Mouse (Mus musculus): ENCODE measurements around the gene Krtap5-3. TPM values are rescaled to one million over a fixed set of nuclear protein-coding genes. Genes with fewer than 3 reads are reported as not detected.
A peak's percentile ranks its signal among the peaks of the same experiment; 100 is the strongest.
"Not testable (repeated sequence)": the region's sequence is repeated elsewhere in the genome, so short reads cannot be mapped to it uniquely, and the experiment has no call there.

Gene Krtap5-3
- polyA plus RNA-seq, 1 experiment from 2014 or later = not detected

DNA sequence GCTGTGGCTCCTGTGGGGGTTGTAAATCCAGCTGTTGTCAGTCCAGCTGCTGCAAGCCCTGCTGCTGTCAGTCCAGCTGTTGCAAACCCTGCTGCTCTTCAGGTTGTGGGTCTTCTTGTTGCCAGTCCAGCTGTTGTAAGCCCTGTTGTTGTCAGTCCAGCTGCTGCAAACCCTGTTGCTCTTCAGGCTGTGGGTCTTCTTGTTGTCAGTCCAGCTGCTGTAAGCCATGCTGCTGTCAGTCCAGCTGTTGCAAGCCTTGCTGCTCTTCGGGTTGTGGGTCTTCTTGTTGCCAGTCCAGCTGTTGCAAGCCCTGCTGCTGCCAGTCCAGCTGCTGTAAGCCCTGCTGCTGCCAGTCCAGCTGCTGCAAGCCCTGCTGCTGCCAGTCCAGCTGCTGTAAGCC, 11.0 kb downstream of the Krtap5-3 start:
- not testable (repeated sequence) for H3K9ac ChIP-seq (replicated peaks; ENCODE audit: low read length); H3K4me2 ChIP-seq (ENCODE audit: low read depth, low read length); ATAC-seq (replicated peaks; ENCODE audit: insufficient number of reproducible peaks, low FRiP score, low TSS enrichment, low read depth); H3K27ac ChIP-seq (replicated peaks; ENCODE audit: low read depth, low read length); H3K27me3 ChIP-seq (ENCODE audit: control insufficient read depth, insufficient read depth, low read length); DNase-seq (ENCODE audit: low spot score); H3K36me3 ChIP-seq (replicated peaks; ENCODE audit: control insufficient read depth, insufficient read depth, low read depth, low read length); H3K4me1 ChIP-seq (ENCODE audit: control insufficient read depth, insufficient read depth, low read length); H3K4me3 ChIP-seq (ENCODE audit: low read depth, low read length); H3K9me3 ChIP-seq (replicated peaks; ENCODE audit: control insufficient read depth, low read length)
- WGBS = 80% methylated on average over 1 of the region's 1 CpGs

DNA sequence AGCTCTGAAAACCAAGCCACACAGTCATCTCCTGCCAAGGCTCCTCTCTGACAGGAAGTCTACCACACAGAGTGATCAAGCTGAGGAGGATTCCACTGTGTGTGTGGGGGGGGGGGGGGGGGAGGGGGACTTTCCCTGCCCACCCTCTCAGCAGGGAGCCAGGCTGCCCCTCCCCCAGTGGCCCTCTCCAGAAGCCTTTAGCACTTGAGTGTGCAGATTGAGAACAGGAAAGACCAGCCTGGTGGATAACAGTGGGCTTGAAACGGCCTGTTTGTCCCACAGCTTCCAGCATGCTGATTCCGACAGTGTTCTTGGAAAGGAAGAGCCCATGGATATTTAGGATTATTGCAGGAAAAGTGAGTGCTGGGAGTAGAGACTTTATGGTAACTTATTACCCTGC, 23.4 kb downstream of the Krtap5-3 start:
- 39% methylated on average over 2 of the region's 2 CpGs for WGBS
- Histone ChIP-seq H3K9me3 (replicated peaks; ENCODE audit: control insufficient read depth, low read length) (no peaks in the 10 kb centered on the region), H3K4me1 (ENCODE audit: control insufficient read depth, insufficient read depth, low read length) (no peaks in the 10 kb centered on the region), H3K27ac (replicated peaks; ENCODE audit: low read depth, low read length) (no peak overlapping the region), H3K36me3 (replicated peaks; ENCODE audit: control insufficient read depth, insufficient read depth, low read depth, low read length) (no peaks in the 10 kb centered on the region), H3K9ac (replicated peaks; ENCODE audit: low read length) (no peak overlapping the region), H3K4me3 (ENCODE audit: low read depth, low read length) (no peak overlapping the region), H3K4me2 (ENCODE audit: low read depth, low read length) (no peak overlapping the region), H3K27me3 (ENCODE audit: control insufficient read depth, insufficient read depth, low read length) (no peaks in the 10 kb centered on the region)
- peak; percentile 21 for DNase-seq (ENCODE audit: low spot score)
- ATAC-seq (replicated peaks; ENCODE audit: insufficient number of reproducible peaks, low FRiP score, low TSS enrichment, low read depth) = no peak

DNA sequence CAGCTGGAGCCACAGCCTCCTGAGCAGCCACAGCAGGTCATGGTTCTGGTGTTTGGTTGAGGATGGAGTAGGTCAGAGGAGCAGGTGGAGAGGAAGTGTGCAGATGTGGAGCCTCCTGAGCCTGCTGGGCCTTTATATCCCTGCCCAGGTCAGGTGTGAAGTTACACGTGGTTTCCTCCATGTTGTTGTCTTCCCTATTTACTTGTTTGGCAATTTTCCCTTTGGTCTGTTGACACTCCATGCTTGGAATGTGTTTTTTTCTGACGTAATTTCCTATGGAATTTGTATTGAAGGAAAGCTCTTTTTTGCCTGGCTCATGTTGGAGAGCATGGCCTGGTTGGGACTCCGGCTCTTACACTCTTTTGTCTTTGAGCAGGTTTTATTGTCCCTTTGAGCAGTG, 28.7 kb downstream of the Krtap5-3 start, which contains the start of gene Krtap5-5:
Gene Krtap5-5, minus strand, starts transcription at position 101 of the 400 bp plus-strand sequence.
- H3K9ac ChIP-seq (replicated peaks; ENCODE audit: low read length); H3K4me3 ChIP-seq (ENCODE audit: low read depth, low read length); DNase-seq (ENCODE audit: low spot score); H3K36me3 ChIP-seq (replicated peaks; ENCODE audit: control insufficient read depth, insufficient read depth, low read depth, low read length); H3K9me3 ChIP-seq (replicated peaks; ENCODE audit: control insufficient read depth, low read length); ATAC-seq (replicated peaks; ENCODE audit: insufficient number of reproducible peaks, low FRiP score, low TSS enrichment, low read depth); H3K27ac ChIP-seq (replicated peaks; ENCODE audit: low read depth, low read length); H3K4me2 ChIP-seq (ENCODE audit: low read depth, low read length); H3K4me1 ChIP-seq (ENCODE audit: control insufficient read depth, insufficient read depth, low read length); H3K27me3 ChIP-seq (ENCODE audit: control insufficient read depth, insufficient read depth, low read length): not testable (repeated sequence)
- 58% methylated on average over 3 of the region's 3 CpGs for WGBS

DNA sequence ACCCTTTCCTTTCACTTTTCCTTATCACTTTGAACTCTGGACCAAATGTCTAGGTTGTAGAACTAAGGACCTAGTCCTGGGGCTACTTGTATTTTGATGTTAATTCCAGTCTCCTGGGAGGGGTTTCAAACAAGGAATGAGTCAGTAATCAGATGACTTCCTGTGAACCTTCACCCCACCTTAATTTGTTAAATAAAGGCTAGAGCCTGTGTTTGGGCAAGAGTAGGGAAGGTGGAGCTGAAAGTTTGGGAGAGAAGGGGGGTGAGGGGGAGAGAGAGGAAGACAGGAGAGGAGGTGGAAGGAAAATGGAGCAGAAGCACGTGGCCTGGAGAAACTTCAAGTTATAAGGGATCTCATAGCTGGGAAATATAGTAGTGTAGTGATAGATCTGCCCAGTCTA, 30.4 kb downstream of the Krtap5-3 start:
- Histone ChIP-seq H3K36me3 (replicated peaks; ENCODE audit: control insufficient read depth, insufficient read depth, low read depth, low read length) (no peaks in the 10 kb centered on the region), H3K9me3 (replicated peaks; ENCODE audit: control insufficient read depth, low read length) (no peaks in the 10 kb centered on the region)
- ATAC-seq (replicated peaks; ENCODE audit: insufficient number of reproducible peaks, low FRiP score, low TSS enrichment, low read depth) = no peak

DNA sequence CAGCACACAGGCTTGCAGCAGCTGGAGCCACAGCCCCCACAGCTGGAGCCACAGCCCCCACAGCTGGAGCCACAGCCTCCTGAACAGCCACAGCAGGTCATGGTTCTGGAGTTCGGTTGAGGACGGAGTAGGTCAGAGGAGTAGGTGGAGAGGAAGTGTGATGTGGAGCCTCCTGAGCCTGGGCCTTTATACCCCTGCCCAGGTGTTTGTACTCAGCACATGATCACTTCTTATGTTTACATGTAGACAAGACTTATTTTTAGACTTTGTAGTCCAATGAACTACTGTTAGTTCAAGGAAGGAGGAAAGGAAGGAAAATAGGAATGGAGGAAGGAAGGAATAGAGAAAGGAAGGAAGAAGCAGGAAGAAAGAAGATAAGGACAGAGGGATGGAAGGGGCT, 39.8 kb downstream of the Krtap5-3 start, which contains the start of gene Gm40460:
Gene Gm40460, minus strand, starts transcription at position 101 of the 400 bp plus-strand sequence.
- DNase-seq (ENCODE audit: low spot score) (no peak), ATAC-seq (replicated peaks; ENCODE audit: insufficient number of reproducible peaks, low FRiP score, low TSS enrichment, low read depth) (no peak)
- no peaks in the 10 kb centered on the region for H3K9me3 ChIP-seq (replicated peaks; ENCODE audit: control insufficient read depth, low read length)
- no peaks in the 10 kb centered on the region for H3K4me1 ChIP-seq (ENCODE audit: control insufficient read depth, insufficient read depth, low read length)
- H3K36me3 ChIP-seq (replicated peaks; ENCODE audit: control insufficient read depth, insufficient read depth, low read depth, low read length) = no peaks in the 10 kb centered on the region
- H3K9ac ChIP-seq (replicated peaks; ENCODE audit: low read length) = no peak within 1 kb of the TSS
- no peaks in the 10 kb centered on the region for H3K27me3 ChIP-seq (ENCODE audit: control insufficient read depth, insufficient read depth, low read length)
- WGBS = 38% methylated on average over 2 of the region's 2 CpGs
- H3K4me2 ChIP-seq (ENCODE audit: low read depth, low read length) = no peak within 1 kb of the TSS
- no peak within 1 kb of the TSS for H3K4me3 ChIP-seq (ENCODE audit: low read depth, low read length)
- no peak within 1 kb of the TSS for H3K27ac ChIP-seq (replicated peaks; ENCODE audit: low read depth, low read length)

More for the DNA sequence above, 30.4 kb downstream of the Krtap5-3 start:
- Histone ChIP-seq H3K4me1 (ENCODE audit: control insufficient read depth, insufficient read depth, low read length) (no peaks in the 10 kb centered on the region), H3K27ac (replicated peaks; ENCODE audit: low read depth, low read length) (no peak overlapping the region), H3K4me3 (ENCODE audit: low read depth, low read length) (no peak overlapping the region), H3K9ac (replicated peaks; ENCODE audit: low read length) (no peak overlapping the region), H3K27me3 (ENCODE audit: control insufficient read depth, insufficient read depth, low read length) (no peaks in the 10 kb centered on the region), H3K4me2 (ENCODE audit: low read depth, low read length) (no peak overlapping the region)
- no peak for DNase-seq (ENCODE audit: low spot score)
- WGBS = 15% methylated on average over 1 of the region's 1 CpGs

DNA sequence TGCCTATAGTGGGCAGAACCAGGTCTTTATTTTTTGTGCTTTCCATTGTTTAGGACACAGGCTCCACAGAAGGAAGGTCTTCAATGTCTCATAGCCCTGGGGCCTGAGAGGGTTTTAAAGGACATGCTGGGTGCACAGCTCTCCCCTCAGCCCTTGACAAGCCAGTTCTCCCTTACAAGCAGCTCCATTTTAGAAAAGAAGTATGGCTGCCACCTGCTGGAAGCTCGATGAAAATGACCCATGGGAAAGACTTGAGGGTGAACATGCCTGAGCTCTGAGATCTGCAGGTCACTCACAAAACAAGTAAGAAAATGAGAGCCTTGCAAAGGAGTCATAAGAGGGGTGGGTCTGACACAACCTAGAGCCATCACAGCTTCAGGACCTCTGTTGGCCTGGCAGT, 48.7 kb downstream of the Krtap5-3 start:
- H3K4me2 ChIP-seq (ENCODE audit: low read depth, low read length) = no peak overlapping the region
- DNase-seq (ENCODE audit: low spot score) (peak; percentile 67), ATAC-seq (replicated peaks; ENCODE audit: insufficient number of reproducible peaks, low FRiP score, low TSS enrichment, low read depth) (no peak)
- WGBS = 0% methylated on average over 1 of the region's 1 CpGs
- H3K9ac ChIP-seq (replicated peaks; ENCODE audit: low read length) = no peak overlapping the region
- H3K9me3 ChIP-seq (replicated peaks; ENCODE audit: control insufficient read depth, low read length) = no peaks in the 10 kb centered on the region
- H3K27ac ChIP-seq (replicated peaks; ENCODE audit: low read depth, low read length) = no peak overlapping the region
- H3K27me3 ChIP-seq (ENCODE audit: control insufficient read depth, insufficient read depth, low read length) = no peaks in the 10 kb centered on the region
- H3K4me1 ChIP-seq (ENCODE audit: control insufficient read depth, insufficient read depth, low read length) = no peaks in the 10 kb centered on the region
- no peaks in the 10 kb centered on the region for H3K36me3 ChIP-seq (replicated peaks; ENCODE audit: control insufficient read depth, insufficient read depth, low read depth, low read length)
- no peak overlapping the region for H3K4me3 ChIP-seq (ENCODE audit: low read depth, low read length)

Other genes with a start within 250 kb of the Krtap5-3 start
- gene Mob2, start 140.3 kb upstream of the Krtap5-3 start, polyA plus RNA-seq (2014; fragmentation: Nextera tagmentation; extraction: Ambion mirVana) = 60.2 and 62.9 TPM in 2 replicates
- gene Dusp8, start 105.5 kb upstream of the Krtap5-3 start, polyA plus RNA-seq (2014; fragmentation: Nextera tagmentation; extraction: Ambion mirVana) = 3.6 and 4.2 TPM in 2 replicates
- not detected in 2 replicates for gene Gm45618, start 80.6 kb upstream of the Krtap5-3 start, polyA plus RNA-seq (2014; fragmentation: Nextera tagmentation; extraction: Ambion mirVana)
- not detected in 2 replicates for gene Gm39115, start 65.3 kb upstream of the Krtap5-3 start, polyA plus RNA-seq (2014; fragmentation: Nextera tagmentation; extraction: Ambion mirVana)
- gene Gm45337, start 56.8 kb upstream of the Krtap5-3 start, polyA plus RNA-seq (2014; fragmentation: Nextera tagmentation; extraction: Ambion mirVana) = not detected in 2 replicates
- not detected in 2 replicates for gene Gm29735, start 44.3 kb upstream of the Krtap5-3 start, polyA plus RNA-seq (2014; fragmentation: Nextera tagmentation; extraction: Ambion mirVana)
- not detected in 2 replicates for gene Gm4553, start 35.6 kb upstream of the Krtap5-3 start, polyA plus RNA-seq (2014; fragmentation: Nextera tagmentation; extraction: Ambion mirVana)
- gene Krtap5-2, start 25.4 kb upstream of the Krtap5-3 start, polyA plus RNA-seq (2014; fragmentation: Nextera tagmentation; extraction: Ambion mirVana) = not detected in 2 replicates
- gene Gm10153, start 11.0 kb upstream of the Krtap5-3 start, polyA plus RNA-seq (2014; fragmentation: Nextera tagmentation; extraction: Ambion mirVana) = not detected in 2 replicates
- gene Gm7579, start 10.5 kb downstream of the Krtap5-3 start, polyA plus RNA-seq (2014; fragmentation: Nextera tagmentation; extraction: Ambion mirVana) = not detected in 2 replicates
- not detected in 2 replicates for gene Krtap5-5, start 28.6 kb downstream of the Krtap5-3 start, polyA plus RNA-seq (2014; fragmentation: Nextera tagmentation; extraction: Ambion mirVana)
- not detected in 2 replicates for gene Gm40460, start 39.7 kb downstream of the Krtap5-3 start, polyA plus RNA-seq (2014; fragmentation: Nextera tagmentation; extraction: Ambion mirVana)
- gene Gm2431, start 57.0 kb downstream of the Krtap5-3 start, polyA plus RNA-seq (2014; fragmentation: Nextera tagmentation; extraction: Ambion mirVana) = not detected in 2 replicates
- gene Gm4559, start 73.0 kb downstream of the Krtap5-3 start, polyA plus RNA-seq (2014; fragmentation: Nextera tagmentation; extraction: Ambion mirVana) = not detected in 2 replicates
- gene Krtap5-1, start 95.8 kb downstream of the Krtap5-3 start, polyA plus RNA-seq (2014; fragmentation: Nextera tagmentation; extraction: Ambion mirVana) = not detected in 2 replicates
- 0.20 TPM in 1 of 2 replicates, not detected in the other for gene Krtap5-4, start 102.2 kb downstream of the Krtap5-3 start, polyA plus RNA-seq (2014; fragmentation: Nextera tagmentation; extraction: Ambion mirVana)
- gene Ifitm10, start 172.4 kb downstream of the Krtap5-3 start, polyA plus RNA-seq (2014; fragmentation: Nextera tagmentation; extraction: Ambion mirVana) = 0.97 and 1.9 TPM in 2 replicates
- gene Gm49369, start 181.3 kb downstream of the Krtap5-3 start, polyA plus RNA-seq (2014; fragmentation: Nextera tagmentation; extraction: Ambion mirVana) = 2.0 TPM in 1 of 2 replicates, not detected in the other
- 163 and 197 TPM in 2 replicates for gene Ctsd, start 186.7 kb downstream of the Krtap5-3 start, polyA plus RNA-seq (2014; fragmentation: Nextera tagmentation; extraction: Ambion mirVana)
- 0.52 TPM in 1 of 2 replicates, not detected in the other for gene Syt8, start 233.5 kb downstream of the Krtap5-3 start, polyA plus RNA-seq (2014; fragmentation: Nextera tagmentation; extraction: Ambion mirVana)
- gene Tnni2, start 240.4 kb downstream of the Krtap5-3 start, polyA plus RNA-seq (2014; fragmentation: Nextera tagmentation; extraction: Ambion mirVana) = 1.4 and 2.7 TPM in 2 replicates

All from embryonic facial prominence, embryonic 11.5 days (tissue).